Mouse (Mus musculus) MEL (cell line): ENCODE measurements at regions not wholly inside any gene's neighbourhood (a gene's known extent, or its start where the extent isn't known, plus 50 kb on each side); places are given as distances from the start of the nearest gene placed in this dataset.

ENCODE experiments used
- CTCF ChIP-seq, 3 experiments: IDR thresholded peaks in 2 of 3; conservative IDR thresholded peaks in 1 of 3; 2 replicates each; pipeline ENCODE4 v1.5.1; 2011 to 2012; ENCODE audit warnings: low read length in 3 of 3, low read depth in 2 of 3, mild to moderate bottlenecking in 2 of 3, improper control_type of control experiment in 1 of 3, inconsistent platforms in 1 of 3, mixed read lengths in 1 of 3, moderate library complexity in 1 of 3; ENCODE audit not compliant: control insufficient read depth in 1 of 3, insufficient read depth in 1 of 3, poor library complexity in 1 of 3, severe bottlenecking in 1 of 3
- MYC ChIP-seq: IDR thresholded peaks from 2 replicates; pipeline ENCODE4 v1.6.1; 2011; ENCODE audit warnings: low read depth, mild to moderate bottlenecking, low read length, improper control_type of control experiment, moderate library complexity
- USF1 ChIP-seq: IDR thresholded peaks from 2 replicates; pipeline ENCODE4 v1.6.1; 2014; ENCODE audit warnings: low read depth, mild to moderate bottlenecking, inconsistent platforms, low read length, improper control_type of control experiment, moderate library complexity
- ZMIZ1 ChIP-seq: IDR thresholded peaks from 2 replicates; pipeline ENCODE4 v1.6.1; 2012; ENCODE audit warnings: low read depth, mild to moderate bottlenecking, inconsistent platforms, low read length, improper control_type of control experiment, moderate library complexity

- no peak for TF ChIP-seq USF1
- no peak for TF ChIP-seq CTCF (IDR thresholded peaks at IDR 0.05 in 2 of 3, conservative IDR thresholded peaks at IDR 0.05 in 1 of 3; ENCODE audit: control insufficient read depth in 1 of 3, insufficient read depth in 1 of 3, low read depth in 2 of 3, low read length in 3 of 3, poor library complexity in 1 of 3, severe bottlenecking in 1 of 3)
- no peak for TF ChIP-seq ZMIZ1
- no peak for TF ChIP-seq MYC
These were observed 92.1 kb downstream of the Cyp26a1 start for GRCm38 (mm10) chr19:37789576-37790180.
